Comparison of ENCODE assay signal across 33 mouse cellular contexts in genomic region chrX:99780308-99780707, GRCm38 (mm10). TPM values are rescaled to one million over a fixed set of nuclear protein-coding genes. Genes with fewer than 3 reads are reported as not detected.
DNase-seq lines count a peak whose midpoint lies in the region; ATAC-seq and TF ChIP-seq lines count a peak whose summit lies in the region.
"Had no signal": no experiment of that assay in that cellular context is flagged by ENCODE, and none has a peak within 500 bp of the region (broad histone marks: within the 10 kb centered on the region; RNA-seq: fewer than 3 reads in every experiment).

No protein-coding gene starts in this region.

- WGBS in forebrain, embryonic 16.5 days: 34% methylated on average over 4 of the region's 4 CpGs
- 48% methylated on average over 4 of the region's 4 CpGs for WGBS in forebrain, embryonic 13.5 days

- DNase-seq in layer of hippocampus, adult 2 months (ENCODE audit: low spot score in 2 of 2): no peak
- DNase-seq in layer of hippocampus, postnatal 14 days (ENCODE audit: low spot score in 2 of 2): no peak
- DNase-seq in brain, adult 2 months (ENCODE audit: low read depth, low spot score): peak; percentile 1
- peak; percentile 73 for DNase-seq in brain, embryonic 14.5 days (ENCODE audit: low read depth)
- DNase-seq in urinary bladder, postnatal 4 days (ENCODE audit: low spot score in 2 of 2): no peak
- DNase-seq: adrenal gland, postnatal 25 days; B cell, adult 2 months; cerebellum, adult 9-10 months; embryo, embryonic 11 days; gastrocnemius, postnatal 14 days; kidney, adult 9 months; kidney, postnatal 36 days; layer of hippocampus, postnatal 36 days; left cerebral cortex, postnatal 4 days; liver; lung, postnatal 36 days; right cerebral cortex, postnatal 25 days; thymus, postnatal 14 days had no signal

- H3K27me3 ChIP-seq in forebrain, embryonic 16.5 days (replicated peaks; ENCODE audit: control insufficient read depth, insufficient read depth, low read length): no peaks in the 10 kb centered on the region
- H3K27me3 ChIP-seq in forebrain, embryonic 13.5 days: no peaks in the 10 kb centered on the region
- H3K27me3 ChIP-seq: stomach, embryonic 15.5 days had no signal

- no peak overlapping the region for H3K4me3 ChIP-seq in forebrain, embryonic 16.5 days (replicated peaks; ENCODE audit: low read length)
- H3K4me3 ChIP-seq in forebrain, embryonic 13.5 days: no peak overlapping the region
- H3K4me3 ChIP-seq in layer of hippocampus, adult 2 months: no peak overlapping the region
- H3K4me3 ChIP-seq: embryonic facial prominence, embryonic 13.5 days; erythroblast, embryonic 14.5 days; heart, embryonic 10.5 days; heart, embryonic 15.5 days; lung, embryonic 15.5 days; midbrain, embryonic 12.5 days; stomach, embryonic 15.5 days had no signal

- no peak overlapping the region for H3K27ac ChIP-seq in forebrain, embryonic 16.5 days (ENCODE audit: low read length)
- H3K27ac ChIP-seq in forebrain, embryonic 13.5 days: no peak overlapping the region
- H3K27ac ChIP-seq in layer of hippocampus, adult 2 months: no peak overlapping the region
- H3K27ac ChIP-seq: embryonic facial prominence, embryonic 13.5 days; heart, embryonic 10.5 days; heart, embryonic 15.5 days; liver, embryonic 14.5 days; lung, embryonic 15.5 days; midbrain, embryonic 12.5 days; stomach, embryonic 15.5 days had no signal

- peak; percentile 29; the same call in 1 of the 2 replicates for TF ChIP-seq CTCF in layer of hippocampus, adult 2 months (conservative IDR thresholded peaks at IDR 0.05)
- TF ChIP-seq CTCF in brain, embryonic 14.5 days (IDR thresholded peaks at IDR 0.05; ENCODE audit: borderline replicate concordance, extremely low read depth, insufficient read depth, insufficient read length): no peak

- no peak overlapping the region for H3K9ac ChIP-seq in forebrain, embryonic 16.5 days (replicated peaks; ENCODE audit: low read depth, low read length)
- H3K9ac ChIP-seq in forebrain, embryonic 13.5 days: no peak overlapping the region
- H3K9ac ChIP-seq: embryonic facial prominence, embryonic 13.5 days; heart, embryonic 15.5 days; liver, embryonic 14.5 days; lung, embryonic 15.5 days; midbrain, embryonic 12.5 days; stomach, embryonic 15.5 days had no signal

- H3K9me3 ChIP-seq in forebrain, embryonic 16.5 days (ENCODE audit: control insufficient read depth, low read length): no peaks in the 10 kb centered on the region
- no peaks in the 10 kb centered on the region for H3K9me3 ChIP-seq in forebrain, embryonic 13.5 days (replicated peaks)
- H3K9me3 ChIP-seq: embryonic facial prominence, embryonic 13.5 days; heart, embryonic 10.5 days; heart, embryonic 15.5 days; lung, embryonic 15.5 days; midbrain, embryonic 12.5 days; stomach, embryonic 15.5 days had no signal

- ATAC-seq in forebrain, embryonic 16.5 days: peak; percentile 70
- ATAC-seq in forebrain, embryonic 13.5 days: no peak
- ATAC-seq: intestine, embryonic 16.5 days had no signal

- H3K36me3 ChIP-seq in forebrain, embryonic 16.5 days (ENCODE audit: control insufficient read depth, insufficient read depth): no peaks in the 10 kb centered on the region
- H3K36me3 ChIP-seq in forebrain, embryonic 13.5 days (ENCODE audit: poor library complexity, severe bottlenecking): no peaks in the 10 kb centered on the region
- H3K36me3 ChIP-seq: embryonic facial prominence, embryonic 13.5 days; heart, embryonic 10.5 days; heart, embryonic 15.5 days; lung, embryonic 15.5 days; midbrain, embryonic 12.5 days; stomach, embryonic 15.5 days had no signal

- no peak overlapping the region for H3K4me2 ChIP-seq in forebrain, embryonic 16.5 days (ENCODE audit: low read length)
- no peak overlapping the region for H3K4me2 ChIP-seq in forebrain, embryonic 13.5 days
- H3K4me2 ChIP-seq: embryonic facial prominence, embryonic 13.5 days; heart, embryonic 15.5 days; lung, embryonic 15.5 days; midbrain, embryonic 12.5 days; stomach, embryonic 15.5 days had no signal

- H3K4me1 ChIP-seq in forebrain, embryonic 16.5 days (replicated peaks; ENCODE audit: control insufficient read depth, insufficient read depth, low read length): no peaks in the 10 kb centered on the region
- H3K4me1 ChIP-seq in forebrain, embryonic 13.5 days: no peaks in the 10 kb centered on the region
- H3K4me1 ChIP-seq: embryonic facial prominence, embryonic 13.5 days; heart, embryonic 10.5 days; heart, embryonic 15.5 days; lung, embryonic 15.5 days; midbrain, embryonic 12.5 days; stomach, embryonic 15.5 days had no signal

- TF ChIP-seq POLR2A in brain, embryonic 14.5 days (IDR thresholded peaks at IDR 0.05; ENCODE audit: borderline replicate concordance, extremely low read depth, insufficient read depth, insufficient read length, poor library complexity, severe bottlenecking): no peak

RNA-seq across cellular contexts. Expression of gene Tmem28, which starts 40.5 kb away (rescaled TPM):
- polyA plus RNA-seq in forebrain, embryonic 16.5 days (2015; fragmentation: Nextera tagmentation; extraction: Ambion mirVana): 1.4 and 2.2 TPM in 2 replicates
- polyA plus RNA-seq in forebrain, embryonic 13.5 days (2015; fragmentation: Nextera tagmentation; extraction: Ambion mirVana): 1.1 TPM in 2 replicates
- total RNA-seq in layer of hippocampus, adult 2 months (2021): 10 to 100 TPM; 27.9 to 30.4 TPM
- total RNA-seq in layer of hippocampus, postnatal 14 days (2021): 10 to 100 TPM; 26.5 to 28.1 TPM
- 6.6 and 9.0 TPM in 2 replicates for polyA plus RNA-seq in brain, embryonic 14.5 days (2012; rRNA removed)
- total RNA-seq: granulocyte monocyte progenitor cell, adult 5-6 weeks; heart, postnatal 25 days; megakaryocyte, adult 5-6 weeks; neutrophil, adult 5-6 weeks had no signal
- polyA plus RNA-seq: erythroblast, embryonic 14.5 days; lung, embryonic 15.5 days had no signal

Comparison
In these comparisons a context has a peak if more than half of its experiments do, and no peak if none do; other contexts are left out.
1. DNase-seq: peak in brain, adult 2 months (single experiment) and brain, embryonic 14.5 days (single experiment); none in layer of hippocampus, adult 2 months (0 of 2), layer of hippocampus, postnatal 14 days (0 of 2) and urinary bladder, postnatal 4 days (0 of 2).